Mouse (Mus musculus): ENCODE data around the gene Phf14.

Gene Phf14

DNA sequence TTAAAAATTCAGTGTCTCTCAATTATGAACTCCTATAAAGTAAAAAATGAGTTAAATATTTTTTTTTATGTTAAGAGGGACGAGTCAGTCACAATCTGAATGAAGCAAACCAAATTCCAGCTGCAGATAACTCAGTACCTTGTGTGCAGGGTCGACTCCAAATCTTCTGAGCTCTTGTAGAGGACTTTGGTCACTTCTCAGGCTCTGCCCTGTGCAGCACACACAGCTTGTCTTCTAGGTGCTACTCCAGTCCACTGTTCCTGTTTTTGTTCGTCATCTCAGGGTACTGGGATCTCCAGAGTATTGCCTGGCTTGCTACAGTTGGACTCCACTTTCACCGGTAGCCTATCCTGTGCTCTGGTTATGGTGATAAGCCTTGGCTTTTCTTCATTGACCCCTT lies 113.1 kb downstream of the Phf14 start:
- no peak for DNase-seq (ENCODE audit: inconsistent ontology term)

DNA sequence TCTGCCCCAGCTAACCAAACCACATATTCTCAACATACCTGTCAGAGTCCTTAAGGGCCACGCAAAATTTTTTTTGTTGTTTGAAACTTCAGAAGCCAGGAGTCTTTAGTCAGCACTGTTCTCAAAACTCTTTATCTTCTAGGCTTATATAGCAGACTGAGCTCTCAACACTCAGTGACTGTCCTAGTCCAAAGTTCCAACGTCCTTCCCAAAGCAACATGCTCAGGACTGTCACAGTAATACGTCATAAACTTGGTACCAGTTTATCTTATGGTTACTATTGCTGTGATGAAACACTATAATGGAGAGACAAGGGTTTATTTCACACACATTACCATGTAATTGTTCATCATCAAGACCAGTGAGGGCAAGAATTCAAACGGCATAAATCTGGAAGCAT lies 113.9 kb downstream of the Phf14 start:
- DNase-seq (ENCODE audit: inconsistent ontology term): no peak

DNA sequence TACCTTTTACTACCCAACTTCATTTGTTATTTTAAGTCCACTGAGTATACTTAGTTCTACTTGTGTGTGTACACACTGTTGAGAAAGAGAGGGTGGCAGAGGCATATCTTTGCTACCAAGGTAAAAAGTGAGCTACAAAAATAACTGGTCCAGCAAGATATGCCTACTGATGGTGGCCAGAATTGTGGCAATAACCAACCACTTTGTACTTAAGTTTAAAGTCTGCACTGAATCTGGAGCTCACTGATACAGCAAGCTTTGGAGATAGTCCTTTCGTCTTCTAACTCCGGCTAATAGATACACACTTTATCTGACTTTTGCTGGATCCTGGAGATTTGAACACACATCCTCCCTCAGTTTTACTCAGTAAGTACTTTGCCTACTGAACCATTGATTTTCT lies 115.8 kb downstream of the Phf14 start:
- DNase-seq (ENCODE audit: inconsistent ontology term): no peak

DNA sequence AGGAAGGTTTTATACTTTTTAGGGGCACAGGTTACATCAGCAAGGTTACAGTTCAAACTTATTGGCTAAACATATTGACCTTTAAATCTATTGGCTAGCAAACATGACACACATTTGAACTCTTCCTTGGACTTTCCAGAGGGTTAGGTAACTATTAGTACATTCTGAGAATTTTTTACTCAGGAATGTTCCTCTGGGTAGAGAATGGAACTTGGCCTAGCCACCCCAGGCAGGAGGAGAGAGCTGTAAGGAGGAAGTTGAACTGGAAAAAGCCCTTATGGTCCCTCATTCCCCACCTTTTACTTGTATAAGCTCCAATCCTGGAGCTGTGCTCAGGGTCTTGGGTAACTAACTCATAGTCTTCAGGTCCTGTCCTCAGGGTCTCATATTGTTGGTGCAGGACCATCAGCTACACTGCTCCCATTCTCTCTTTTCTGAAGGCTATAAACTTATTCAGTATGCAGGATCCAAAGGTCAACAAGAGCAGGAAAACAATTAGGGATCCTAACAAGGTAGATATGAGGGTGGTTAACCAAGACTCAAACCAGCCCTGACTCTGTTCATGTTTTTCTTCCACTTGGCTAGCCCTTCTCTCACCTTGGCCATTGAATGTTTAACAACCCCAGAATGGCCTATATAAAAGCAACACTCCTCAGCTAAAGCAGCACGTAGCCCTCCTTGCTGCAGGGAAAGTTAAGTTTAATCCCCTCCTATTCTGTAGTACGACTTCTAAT lies 119.4 kb downstream of the Phf14 start:
- DNase-seq (ENCODE audit: inconsistent ontology term): peak; percentile 19

DNA sequence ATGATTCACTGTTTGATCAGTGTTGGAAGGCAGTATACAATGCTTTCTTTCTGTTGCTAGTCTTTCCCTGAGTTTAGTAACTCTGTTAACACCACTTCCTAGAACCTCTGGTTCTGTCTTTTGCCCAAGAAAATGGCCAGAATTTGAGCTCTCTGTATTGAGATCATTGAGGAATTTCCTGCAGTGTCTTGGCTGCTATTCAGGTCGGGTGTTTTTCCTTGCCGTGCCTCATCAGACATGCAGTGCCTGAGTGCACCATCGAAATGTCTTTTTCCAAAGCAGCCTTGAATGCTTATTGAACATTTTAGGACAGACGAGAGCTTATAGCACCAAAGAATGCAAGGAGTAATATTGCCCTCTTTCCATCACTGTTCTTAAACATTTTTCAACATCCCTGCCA lies 127.0 kb downstream of the Phf14 start:
- peak; percentile 27 for DNase-seq (ENCODE audit: inconsistent ontology term)

DNA sequence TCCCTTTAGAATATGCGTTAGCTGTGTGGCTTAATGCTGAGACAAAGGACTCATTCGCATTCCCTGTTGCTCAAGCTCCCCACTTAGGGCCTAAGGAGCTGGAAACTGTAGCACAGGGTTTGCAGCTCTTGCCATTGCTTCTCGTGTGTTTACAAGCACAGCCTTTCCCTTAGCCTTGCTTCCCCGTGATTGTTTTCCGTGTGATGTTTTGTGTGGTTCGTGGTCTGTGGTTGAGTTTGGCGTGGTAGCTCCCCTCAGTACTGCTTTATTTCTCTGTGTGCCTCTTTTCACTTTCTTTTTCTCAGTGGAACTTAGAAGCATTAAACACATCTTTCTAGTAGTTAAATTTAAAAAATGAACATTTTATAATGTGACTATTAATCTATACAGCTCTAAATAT lies 130.7 kb downstream of the Phf14 start:
- no peak for DNase-seq (ENCODE audit: inconsistent ontology term)

DNA sequence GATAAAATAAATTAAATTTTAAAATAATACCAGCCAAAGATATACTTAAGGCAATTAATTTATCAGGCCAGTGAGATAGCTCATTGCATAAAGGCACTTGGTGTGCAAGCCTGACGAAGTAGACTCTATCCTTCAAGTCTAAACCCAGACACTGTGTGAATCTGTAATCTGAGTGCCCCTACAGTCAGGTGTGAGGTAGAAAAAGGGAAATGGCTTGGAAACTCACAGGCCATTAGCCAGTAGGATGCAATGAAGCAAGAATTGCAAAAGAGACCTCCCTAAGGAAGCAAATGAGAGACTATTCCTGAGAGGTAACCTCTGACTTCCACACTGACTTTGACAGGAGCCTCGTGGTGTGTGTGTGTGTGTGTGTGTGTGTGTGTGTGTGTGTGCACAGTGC lies 145.3 kb downstream of the Phf14 start:
- no peak for DNase-seq (ENCODE audit: inconsistent ontology term)

DNA sequence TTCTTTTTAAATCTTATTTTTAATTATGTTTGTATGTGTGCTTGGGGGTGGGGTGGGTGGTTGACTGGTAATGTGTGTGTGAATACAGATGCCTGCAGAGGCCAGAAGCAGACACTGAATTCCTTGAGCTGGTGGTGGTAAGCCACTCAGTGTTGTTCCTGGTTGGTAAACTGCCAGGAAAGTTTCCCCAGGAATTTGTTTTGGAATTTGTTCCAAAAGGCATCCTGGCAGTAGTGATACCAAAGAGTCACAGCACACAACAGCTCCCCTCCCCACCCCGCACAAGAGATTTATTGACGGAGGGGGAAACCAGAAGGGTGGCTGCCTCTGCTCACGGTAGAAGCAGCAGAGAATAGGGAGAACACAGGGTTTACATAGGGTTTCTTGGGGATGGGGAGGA lies 146.5 kb downstream of the Phf14 start:
- DNase-seq (ENCODE audit: inconsistent ontology term): peak; percentile 84

DNA sequence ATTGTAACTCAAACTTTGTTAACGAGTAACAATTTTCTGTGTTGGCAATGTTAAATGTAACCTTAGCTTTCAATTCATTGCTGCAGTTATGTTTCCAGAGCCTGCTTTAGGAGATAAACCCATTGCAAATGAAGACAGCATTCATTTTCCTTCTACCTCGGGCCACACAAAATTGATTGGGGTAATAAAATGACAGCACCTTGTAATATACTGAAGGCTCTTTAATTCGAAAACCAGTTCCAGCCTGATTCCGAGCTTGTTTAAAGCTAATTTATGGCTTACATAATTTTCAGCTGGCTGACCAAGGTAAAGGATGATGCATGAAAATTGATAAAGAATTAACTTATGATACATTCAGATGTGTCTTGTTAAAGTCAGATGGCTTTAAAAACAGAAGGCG lies 151.1 kb downstream of the Phf14 start:
- DNase-seq (ENCODE audit: inconsistent ontology term): no peak

DNA sequence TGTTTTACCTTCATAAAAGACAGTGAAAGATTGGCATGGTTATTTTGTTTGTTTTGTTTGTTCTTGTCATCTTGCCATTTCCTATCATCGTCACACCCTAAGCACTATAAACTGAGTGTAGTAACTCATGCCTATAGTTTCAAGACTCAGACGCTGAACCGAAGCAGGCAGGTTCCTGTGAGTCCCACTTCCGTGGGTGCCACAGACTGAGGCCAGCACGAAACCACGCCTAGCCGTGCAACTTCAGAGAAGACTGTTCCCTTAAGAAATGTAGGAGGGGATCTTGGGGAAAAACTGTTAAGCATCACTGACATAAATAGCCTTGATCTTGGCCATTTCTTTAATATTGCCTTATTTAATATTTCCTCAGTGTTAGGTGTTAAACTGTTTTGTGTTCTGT lies 152.4 kb downstream of the Phf14 start:
- no peak for DNase-seq (ENCODE audit: inconsistent ontology term)

DNA sequence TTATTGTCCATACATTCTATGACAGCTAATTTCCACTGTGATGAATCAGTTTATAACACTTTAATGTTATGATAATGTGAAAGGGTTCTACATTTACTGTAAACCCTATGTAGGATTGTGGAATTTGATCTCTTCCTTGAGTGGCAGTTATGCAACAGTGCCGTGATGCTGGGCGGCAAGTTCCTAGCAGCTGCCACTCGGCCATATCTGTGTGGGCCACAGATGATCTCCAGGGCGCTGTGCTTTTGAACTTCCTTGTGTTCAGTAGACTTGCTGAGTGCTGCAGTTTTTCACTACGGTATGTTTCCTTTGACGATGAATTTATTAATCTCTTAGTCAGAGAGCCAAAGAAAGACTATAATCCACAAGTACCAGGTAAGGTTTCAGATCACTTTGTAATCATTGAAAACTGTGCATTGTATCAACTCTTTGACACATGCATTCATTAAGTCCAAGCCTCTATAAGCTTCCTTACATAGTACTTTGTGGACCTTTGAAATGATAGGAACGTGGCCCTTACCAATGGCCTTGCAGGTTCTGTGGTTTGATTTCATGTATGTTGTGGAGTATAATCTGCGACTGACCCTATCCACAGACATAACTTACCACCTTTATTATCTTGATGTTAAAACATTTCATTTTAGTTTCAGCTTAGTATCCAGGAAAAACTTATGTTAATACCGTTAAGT lies 153.0 kb downstream of the Phf14 start:
- no peak for DNase-seq (ENCODE audit: inconsistent ontology term)

DNA sequence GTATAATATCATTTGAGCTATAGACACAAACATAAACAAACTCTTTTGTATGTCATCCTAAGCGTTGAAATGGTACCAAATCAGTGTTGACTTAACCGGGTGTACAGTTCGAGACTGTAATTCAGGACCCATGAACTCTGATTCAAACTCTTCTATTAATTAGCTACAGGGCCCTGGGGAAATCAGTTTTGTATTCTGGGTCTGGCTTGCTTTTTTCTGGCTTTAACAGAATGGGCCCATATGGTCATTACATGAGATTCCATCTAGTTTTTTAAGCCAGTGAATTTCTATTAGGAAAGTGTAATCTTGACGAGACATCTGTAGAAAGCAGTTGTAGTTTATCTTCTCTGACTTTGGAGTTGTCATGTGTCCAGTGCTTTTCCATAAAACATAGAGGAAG lies 160.3 kb downstream of the Phf14 start:
- no peak for DNase-seq (ENCODE audit: inconsistent ontology term)

DNA sequence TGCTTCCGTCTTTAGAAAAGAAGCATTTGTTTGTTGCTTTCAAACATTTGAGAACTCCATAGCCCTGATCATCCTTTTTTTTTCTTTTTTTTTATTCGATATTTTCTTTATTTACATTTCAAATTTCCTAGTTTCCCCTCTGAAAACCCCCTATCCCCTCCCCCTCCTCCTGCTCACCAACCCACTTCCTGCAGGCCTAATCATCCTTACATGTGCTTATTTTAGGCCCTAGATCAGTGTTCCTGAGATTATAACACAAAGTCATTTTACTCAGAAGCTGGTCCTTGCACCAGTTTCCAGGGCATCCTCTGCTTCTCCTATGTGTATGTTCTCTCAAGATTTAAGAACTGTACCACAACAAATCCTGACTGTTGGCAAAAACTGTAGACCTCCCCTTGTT lies 161.7 kb downstream of the Phf14 start:
- DNase-seq (ENCODE audit: inconsistent ontology term): no peak

DNA sequence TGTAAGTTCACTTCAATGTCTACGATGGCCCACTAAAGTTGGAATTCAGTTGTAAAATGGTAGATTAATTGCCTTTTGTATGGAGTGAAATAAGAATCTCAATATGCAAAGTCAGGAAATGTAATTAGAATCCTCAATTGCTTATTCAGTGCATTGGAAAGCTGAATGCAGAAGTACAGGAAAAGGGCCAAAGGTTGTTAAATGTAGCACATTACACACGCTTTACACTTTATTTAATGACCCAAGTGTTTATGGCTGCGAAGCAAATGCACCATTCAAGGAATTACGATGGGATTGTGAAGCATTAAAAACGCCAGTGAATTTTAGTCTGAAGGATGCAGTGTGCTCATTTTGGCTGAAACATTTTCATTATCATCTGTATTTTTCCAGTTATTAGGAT lies 167.0 kb downstream of the Phf14 start:
- DNase-seq (ENCODE audit: inconsistent ontology term): no peak

DNA sequence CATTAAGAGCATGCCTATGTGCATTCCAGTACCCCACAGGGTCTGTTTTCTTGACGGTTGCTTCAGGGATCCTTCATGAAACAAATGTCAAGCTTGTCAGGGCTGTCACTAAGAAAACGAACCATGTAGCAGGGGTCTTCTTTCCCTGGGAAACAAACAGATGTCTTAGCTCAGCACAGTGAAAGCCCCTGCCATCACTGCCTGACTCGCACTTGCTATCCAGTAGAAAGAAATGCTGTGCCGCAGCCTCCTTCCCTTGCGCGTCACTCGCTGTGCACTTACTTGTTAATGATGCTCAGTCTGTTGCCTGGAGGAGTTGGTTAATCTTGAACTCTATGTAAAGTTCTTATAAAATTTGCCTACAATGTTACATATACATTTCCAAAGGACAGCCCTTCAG lies 169.7 kb downstream of the Phf14 start:
- DNase-seq (ENCODE audit: inconsistent ontology term): no peak

DNA sequence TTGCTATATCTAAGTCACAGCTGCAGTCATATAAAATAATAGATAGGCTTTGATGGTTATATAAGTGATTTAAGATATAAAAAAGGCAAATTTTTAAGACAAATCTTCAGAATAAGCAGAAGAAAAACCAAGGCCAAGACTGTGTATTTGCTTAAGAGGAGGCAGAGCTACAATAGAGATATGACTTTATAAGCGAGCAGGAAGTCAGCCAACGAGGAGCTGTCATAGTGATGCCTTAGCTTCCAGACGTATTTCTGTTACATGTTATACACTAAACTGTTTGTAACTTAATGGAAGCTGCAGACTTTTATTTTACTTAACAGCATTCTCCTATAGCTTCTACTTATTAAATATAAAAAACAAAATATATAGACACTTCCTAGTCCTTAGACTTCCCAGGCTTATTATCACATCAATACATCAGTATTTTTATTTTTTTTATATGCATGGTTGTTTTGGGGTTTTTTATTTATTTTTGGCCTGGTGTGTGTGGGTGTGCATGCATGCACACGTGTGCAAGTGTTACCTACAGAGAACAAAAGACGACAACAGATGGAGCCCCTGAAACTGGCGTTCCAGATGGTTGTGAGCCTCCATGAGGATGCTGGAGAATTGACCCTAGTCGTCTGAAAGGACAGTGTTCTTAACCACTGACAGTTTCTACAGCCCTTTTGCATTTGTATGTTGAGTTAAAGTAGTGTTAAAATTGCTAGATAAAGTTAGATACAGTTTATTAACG lies 170.4 kb downstream of the Phf14 start:
- DNase-seq (ENCODE audit: inconsistent ontology term): no peak

DNA sequence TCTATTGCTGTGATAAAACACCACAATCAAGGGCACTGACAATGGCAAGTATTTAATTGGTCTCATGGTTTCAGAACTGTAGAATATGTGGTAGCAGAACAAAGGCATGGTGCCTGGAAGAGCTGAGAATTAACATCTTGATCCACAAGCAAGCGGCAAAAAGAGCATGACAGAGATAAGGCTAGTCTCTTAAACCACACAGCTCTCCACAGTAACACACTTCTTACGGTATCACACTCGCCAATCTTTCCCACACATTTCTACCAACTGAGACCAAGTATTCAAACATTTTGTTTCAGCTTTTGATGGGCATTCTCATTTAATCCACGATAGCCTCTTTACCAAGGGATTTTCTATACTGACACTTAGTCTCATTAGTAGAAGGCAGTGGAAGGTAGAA lies 171.7 kb downstream of the Phf14 start:
- no peak for DNase-seq (ENCODE audit: inconsistent ontology term)

DNA sequence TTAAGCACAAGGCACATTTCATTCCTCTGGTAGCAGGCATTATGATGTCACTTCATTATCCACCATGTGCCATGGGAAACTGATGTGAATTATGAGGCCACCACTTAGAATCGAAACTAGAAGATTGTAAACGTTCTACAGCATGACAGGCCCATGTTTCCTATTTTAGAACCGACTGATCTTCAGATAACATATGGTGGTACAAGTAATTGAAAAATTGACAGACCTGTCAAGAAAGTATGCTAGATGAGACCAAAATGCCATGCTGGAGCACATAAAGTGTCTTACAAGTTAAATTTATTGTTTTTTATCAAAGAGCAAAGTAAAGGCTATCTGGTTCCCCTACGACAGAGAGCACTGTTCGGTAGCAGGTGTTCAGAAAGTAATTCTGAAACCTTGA lies 172.8 kb downstream of the Phf14 start:
- no peak for DNase-seq (ENCODE audit: inconsistent ontology term)

DNA sequence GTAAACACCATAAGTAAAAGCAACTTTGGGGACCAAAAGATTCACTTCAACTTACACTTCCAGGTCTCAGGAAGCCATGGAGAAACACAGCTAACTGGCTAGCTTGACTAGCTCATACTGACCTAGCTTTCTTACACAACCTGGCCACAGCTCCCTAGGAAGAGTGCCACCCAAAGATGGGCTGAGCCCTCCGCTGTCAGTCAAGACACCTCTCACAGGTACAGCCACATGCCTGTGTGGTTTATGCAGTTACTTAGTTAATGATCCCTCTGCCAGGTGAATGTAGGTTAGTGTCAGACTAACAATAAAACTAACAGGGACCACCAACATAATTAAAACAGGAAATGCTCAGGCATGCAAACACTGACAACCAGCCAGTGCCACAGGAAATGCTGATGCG lies 174.1 kb downstream of the Phf14 start:
- DNase-seq (ENCODE audit: inconsistent ontology term): no peak

DNA sequence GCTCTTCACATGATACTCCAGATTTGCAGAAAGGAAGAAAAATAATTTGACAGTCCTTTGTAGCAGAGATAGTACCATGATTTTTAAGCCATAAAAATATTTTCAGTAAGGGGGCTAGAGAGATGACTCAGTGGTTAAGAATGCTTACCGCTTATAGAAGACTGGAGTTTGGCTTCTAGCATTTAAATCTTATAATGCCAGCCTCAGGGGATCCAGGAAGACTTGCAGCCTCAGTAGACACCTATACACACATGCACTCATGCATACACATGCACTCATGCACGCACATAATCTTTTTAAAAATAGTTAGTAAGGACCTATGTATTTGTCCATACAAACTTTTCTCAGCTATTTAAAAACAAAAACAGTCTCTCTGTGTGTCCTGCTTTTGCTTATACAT lies 174.5 kb downstream of the Phf14 start:
- peak; percentile 1 for DNase-seq (ENCODE audit: inconsistent ontology term)

DNA sequence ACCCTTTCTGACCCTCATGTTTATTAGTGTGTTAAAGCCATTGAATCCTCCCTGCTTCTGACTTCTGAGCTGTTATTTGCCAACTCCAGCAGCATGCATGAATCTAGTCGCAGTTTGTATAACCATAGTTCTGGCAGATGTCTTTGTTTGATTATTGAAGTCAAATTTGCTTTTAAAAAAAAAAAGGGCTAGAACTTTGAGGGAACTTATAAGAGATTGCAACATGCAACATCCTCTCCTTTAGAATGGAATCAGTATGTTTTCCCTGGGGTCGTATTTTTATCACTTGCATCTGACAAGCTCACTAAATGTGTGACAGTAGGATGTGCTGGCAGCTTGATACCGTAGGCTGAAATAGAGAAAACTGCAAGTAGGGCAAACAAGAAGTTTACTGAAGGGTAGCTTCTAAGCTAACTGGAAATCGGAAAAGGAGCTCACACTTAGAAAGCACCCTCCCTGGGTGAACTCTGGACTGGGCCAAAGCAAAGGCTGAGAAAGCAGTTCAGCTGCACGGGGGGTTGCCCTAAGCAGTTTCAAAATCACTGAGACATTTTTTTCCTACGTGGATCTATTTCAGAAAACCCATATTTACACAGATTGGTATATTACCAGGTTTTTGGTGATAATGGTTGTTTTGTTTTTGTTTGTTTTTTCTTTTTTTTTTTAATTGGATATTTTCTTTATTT lies 175.1 kb downstream of the Phf14 start:
- DNase-seq (ENCODE audit: inconsistent ontology term): no peak

DNA sequence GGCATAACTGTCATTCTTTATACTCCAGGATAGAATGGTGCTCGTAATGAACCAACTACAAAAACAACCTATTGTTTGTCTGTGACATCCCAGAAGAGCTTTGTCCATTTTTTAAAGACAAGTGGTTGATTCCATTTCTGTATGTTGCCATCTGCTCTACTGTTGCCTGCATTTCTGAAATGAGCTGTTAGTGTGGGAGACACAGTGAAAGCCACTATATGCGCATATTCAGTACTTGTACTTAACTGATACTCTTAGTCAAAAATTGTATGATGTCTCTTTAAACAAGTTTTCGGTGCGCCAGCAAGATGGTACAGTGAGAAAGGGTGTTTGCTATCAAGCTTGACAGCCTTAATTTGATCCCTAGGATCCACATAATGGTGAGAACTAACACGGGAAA lies 177.1 kb downstream of the Phf14 start:
- DNase-seq (ENCODE audit: inconsistent ontology term): no peak
